Mouse (Mus musculus) left cerebral cortex, postnatal 36 days (tissue): ENCODE results near the gene Upp2. TPM values are rescaled to one million over a fixed set of nuclear protein-coding genes. Genes with fewer than 3 reads are reported as not detected.

ENCODE experiments used
- DNase-seq, 2 experiments: peaks; one replicate each; pipeline ENCODE4 v3.0.0; 2021 to 2022; ENCODE audit warnings: low spot score in 2 of 2, mixed read lengths in 1 of 2
- intact Hi-C: fragments of 180-260 bp; cut with DNase I; formaldehyde crosslinking; loops from one replicate; pipeline ENCODE4 v1.15.1; 2025
- total RNA-seq, 2 experiments: library from RNA; stranded (reverse); gene quantifications; 2 replicates each; pipeline ENCODE4 v1.2.3; 2021

Gene Upp2
- total RNA-seq, 2 experiments from 2014 or later: 28.9 to 35.9 TPM

- no peak for DNase-seq
Observed at GRCm38 (mm10) chr2:58795432-58795831, 228.3 kb downstream of the Upp2 start.

GRCm38 (mm10) chr2:58797506-58797905 is 230.4 kb downstream of the Upp2 start:
- DNase-seq: no peak
- intact Hi-C loops: no loop called here

More at GRCm38 (mm10) chr2:58795432-58795831, 228.3 kb downstream of the Upp2 start:
- intact Hi-C loops: no loop called here

GRCm38 (mm10) chr2:58799126-58799525 is 232.0 kb downstream of the Upp2 start:
- DNase-seq: no peak
- intact Hi-C loops: no loop called here

GRCm38 (mm10) chr2:58799623-58800022 is 232.5 kb downstream of the Upp2 start:
- intact Hi-C loops: no loop called here
- DNase-seq: no peak

- no peak for DNase-seq
- intact Hi-C loops: no loop called here
Observed at GRCm38 (mm10) chr2:58812941-58813340, 245.8 kb downstream of the Upp2 start.

- intact Hi-C loops: no loop called here
- DNase-seq: no peak
Observed at GRCm38 (mm10) chr2:58828910-58829600, 262.0 kb downstream of the Upp2 start.

- no peak for DNase-seq
- intact Hi-C loops: loop anchor here (5.0 kb wide), 1 partner anchor 332 kb away; the partner anchor contains the start of genes Ccdc148 and Pkp4
Observed at GRCm38 (mm10) chr2:58829981-58830742, 263.1 kb downstream of the Upp2 start.

- intact Hi-C loops: loop anchor here (5.0 kb wide), 1 partner anchor 330 kb away; the partner anchor contains the start of genes Ccdc148 and Pkp4
- no peak for DNase-seq
Observed at GRCm38 (mm10) chr2:58832253-58832980, 265.3 kb downstream of the Upp2 start.

GRCm38 (mm10) chr2:58841021-58841420 is 273.9 kb downstream of the Upp2 start:
- no peak for DNase-seq
- intact Hi-C loops: no loop called here

- no peak for DNase-seq
- intact Hi-C loops: no loop called here
Observed at GRCm38 (mm10) chr2:58842443-58842842, 275.3 kb downstream of the Upp2 start.

Other genes with a start within 250 kb of the Upp2 start
- 10 to 100 TPM; 16.8 to 18.3 TPM for gene Acvr1c, start 209.4 kb upstream of the Upp2 start, total RNA-seq
- not detected for gene Gm17409, start 97.2 kb upstream of the Upp2 start, total RNA-seq
- 10 to 100 TPM; 31.0 to 31.3 TPM for gene Acvr1, start 141 bp upstream of the Upp2 start, total RNA-seq